Mouse (Mus musculus) neural tube, embryonic 11.5 days (tissue): Measurements from ENCODE around the gene BC049715. TPM values are rescaled to one million over a fixed set of nuclear protein-coding genes. Genes with fewer than 3 reads are reported as not detected.

Source experiments
- ATAC-seq: fragments of 200-750 bp; cut with Nextera tagmentation; 2 replicates; pipeline ENCODE4 v1.8.0; 2017; ENCODE audit warnings: moderate number of reproducible peaks, mild to moderate bottlenecking, moderate TSS enrichment, moderate library complexity; ENCODE audit not compliant: insufficient read depth, low FRiP score, low TSS enrichment
- DNase-seq: peaks from one replicate; pipeline ENCODE4 v3.0.0-alpha.2; 2015; ENCODE audit warnings: low spot score
- H3K27ac ChIP-seq: fragments of 300-500 bp; sonication (generic); 2 replicates; pipeline ENCODE4 v1.5.1; 2014; ENCODE audit warnings: low read depth, mild to moderate bottlenecking, low read length
- H3K27me3 ChIP-seq: fragments of 300-500 bp; sonication (generic); 2 replicates; pipeline ENCODE4 v1.6.1; 2014; ENCODE audit warnings: mild to moderate bottlenecking, low read length, mixed read lengths; ENCODE audit not compliant: control insufficient read depth, insufficient read depth
- H3K36me3 ChIP-seq: fragments of 300-500 bp; sonication (generic); 2 replicates; pipeline ENCODE4 v1.6.1; 2014; ENCODE audit warnings: mild to moderate bottlenecking, low read length, moderate library complexity, mixed read lengths; ENCODE audit not compliant: control insufficient read depth, insufficient read depth
- H3K4me1 ChIP-seq: fragments of 300-500 bp; sonication (generic); 2 replicates; pipeline ENCODE4 v1.6.1; 2014; ENCODE audit warnings: low read length, mixed read lengths; ENCODE audit not compliant: control insufficient read depth, insufficient read depth
- H3K4me2 ChIP-seq: fragments of 300-500 bp; sonication (generic); 2 replicates; pipeline ENCODE4 v1.6.1; 2014; ENCODE audit warnings: low read depth, mild to moderate bottlenecking, moderate library complexity
- H3K4me3 ChIP-seq: fragments of 300-500 bp; sonication (generic); 2 replicates; pipeline ENCODE4 v1.5.1; 2014; ENCODE audit warnings: low read depth, low read length
- H3K9ac ChIP-seq: fragments of 300-500 bp; sonication (generic); 2 replicates; pipeline ENCODE4 v1.6.1; 2014; ENCODE audit warnings: mild to moderate bottlenecking, low read length
- H3K9me3 ChIP-seq: fragments of 300-500 bp; sonication (generic); 2 replicates; pipeline ENCODE4 v1.6.1; 2016; ENCODE audit warnings: low read length; ENCODE audit not compliant: control insufficient read depth
- WGBS: fragments of 180-500 bp; shearing (Covaris S2); extraction: QIAGEN DNeasy Blood & Tissue Kit; methylation state at CpG from one replicate; pipeline ENCODE4 v1.1.7; 2014; 5-methylcytosine and 5-hydroxymethylcytosine counted together
- polyA plus RNA-seq: library from polyadenylated mRNA; unstranded; fragments of >200 nt; fragmentation: Nextera tagmentation; extraction: Ambion mirVana; gene quantifications from 2 replicates; pipeline ENCODE4 v1.2.1, GENCODE M21; 2014

The BC049715 gene
- polyA plus RNA-seq = 0.94 and 1.3 TPM in 2 replicates

DNA sequence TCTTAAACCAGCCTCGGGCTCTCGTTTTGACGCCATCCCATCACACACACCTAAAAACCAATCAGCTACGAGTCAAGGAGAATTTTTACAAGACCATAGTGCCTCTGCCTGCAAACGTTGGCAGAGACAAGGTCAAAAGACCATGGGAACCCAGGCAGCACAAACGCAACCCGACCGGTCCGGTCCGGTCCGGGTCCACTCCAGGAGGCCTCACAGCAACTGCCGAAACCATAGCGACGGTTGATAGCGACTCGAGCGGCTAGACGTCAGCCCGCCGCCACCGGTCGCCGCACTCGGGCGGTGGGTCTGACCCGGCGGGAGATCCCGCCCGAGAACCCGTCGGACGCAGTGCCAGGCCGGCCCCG, at the start of gene BC049715:
TSS of gene BC049715 (plus strand) at position 111 of the 365 bp plus-strand sequence.
- Histone ChIP-seq H3K27ac (peak within 1 kb of the TSS; percentile 40; the same call in 1 of the 2 replicates), H3K27me3 (no peaks in the 10 kb centered on the region), H3K9me3 (no peaks in the 10 kb centered on the region), H3K36me3 (peaks cover 6% of the 10 kb centered on the region; the same call in 1 of the 2 replicates), H3K4me3 (peak within 1 kb of the TSS; percentile 82), H3K4me1 (peaks cover 3% of the 10 kb centered on the region), H3K4me2 (peak within 1 kb of the TSS; percentile 56), H3K9ac (peak within 1 kb of the TSS; percentile 93)
- DNase-seq = no peak
- under 1% methylated on average over 34 of the region's 34 CpGs for WGBS
- no peak; the same call in 1 of the 2 replicates for ATAC-seq

DNA sequence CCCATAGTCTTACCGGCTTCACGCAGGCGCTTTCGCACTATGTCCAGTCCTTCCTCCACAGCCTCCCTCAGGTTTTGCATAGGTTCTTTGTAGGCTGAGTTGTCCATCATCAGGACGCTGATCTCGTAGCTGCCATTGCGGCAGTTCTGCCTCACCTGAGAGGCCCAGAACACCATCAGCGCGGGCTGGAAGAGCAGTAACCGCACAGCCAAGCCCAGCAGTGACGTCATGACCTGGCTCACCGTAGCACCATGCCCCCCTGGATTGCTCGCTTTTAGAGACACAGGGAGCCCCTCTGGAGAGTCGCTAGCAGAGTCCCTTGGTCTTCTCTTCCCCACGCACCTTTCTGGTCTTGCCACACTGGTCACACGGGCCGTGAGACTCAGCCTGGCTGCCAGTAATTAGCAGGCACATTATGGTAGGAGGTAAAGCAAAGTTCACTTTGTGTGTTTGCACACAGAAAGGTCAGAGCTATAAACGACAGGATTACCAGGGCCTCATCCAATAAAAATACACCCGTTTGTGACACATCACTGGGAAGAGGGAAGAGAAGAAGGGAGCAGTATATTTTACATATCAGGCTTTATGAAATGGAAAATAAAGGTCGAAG, 45.9 kb upstream of the BC049715 start, which contains the start of gene Gucy2c:
TSS of gene Gucy2c (minus strand) at position 389 of the 610 bp plus-strand sequence.
- H3K36me3 ChIP-seq = no peaks in the 10 kb centered on the region
- no peak for DNase-seq
- ATAC-seq = no peak
- no peak within 1 kb of the TSS for H3K9ac ChIP-seq
- no peak within 1 kb of the TSS for H3K27ac ChIP-seq
- H3K4me3 ChIP-seq = no peak within 1 kb of the TSS
- 81% methylated on average over 20 of the region's 20 CpGs for WGBS
- no peaks in the 10 kb centered on the region for H3K27me3 ChIP-seq
- no peaks in the 10 kb centered on the region for H3K9me3 ChIP-seq
- H3K4me2 ChIP-seq = no peak within 1 kb of the TSS
- H3K4me1 ChIP-seq = no peaks in the 10 kb centered on the region

DNA sequence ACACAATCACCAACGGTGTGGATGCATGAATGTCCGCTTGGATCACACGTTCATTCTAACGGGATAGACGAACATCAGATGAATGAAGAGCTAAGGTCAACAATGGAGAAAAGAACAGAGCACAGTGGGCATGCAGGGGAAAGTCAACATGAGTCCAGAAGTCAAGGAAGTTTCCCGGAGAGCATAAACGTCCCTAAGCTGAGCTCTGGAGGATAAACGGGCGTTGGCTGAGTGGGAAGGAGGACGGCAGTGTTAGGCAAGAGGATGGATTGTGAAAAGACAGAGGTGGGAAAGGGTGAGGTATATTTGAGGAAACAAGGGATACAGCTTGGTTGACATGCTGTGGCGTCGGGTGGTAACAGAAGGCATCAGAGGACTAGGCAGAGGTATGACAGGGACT, 45.3 kb upstream of the BC049715 start:
- Histone ChIP-seq H3K9ac (no peak overlapping the region), H3K4me1 (no peaks in the 10 kb centered on the region), H3K27ac (no peak overlapping the region), H3K4me3 (no peak overlapping the region), H3K27me3 (no peaks in the 10 kb centered on the region), H3K9me3 (no peaks in the 10 kb centered on the region), H3K36me3 (no peaks in the 10 kb centered on the region), H3K4me2 (no peak overlapping the region)
- DNase-seq (no peak), ATAC-seq (no peak)
- WGBS = 85% methylated on average over 12 of the region's 12 CpGs

DNA sequence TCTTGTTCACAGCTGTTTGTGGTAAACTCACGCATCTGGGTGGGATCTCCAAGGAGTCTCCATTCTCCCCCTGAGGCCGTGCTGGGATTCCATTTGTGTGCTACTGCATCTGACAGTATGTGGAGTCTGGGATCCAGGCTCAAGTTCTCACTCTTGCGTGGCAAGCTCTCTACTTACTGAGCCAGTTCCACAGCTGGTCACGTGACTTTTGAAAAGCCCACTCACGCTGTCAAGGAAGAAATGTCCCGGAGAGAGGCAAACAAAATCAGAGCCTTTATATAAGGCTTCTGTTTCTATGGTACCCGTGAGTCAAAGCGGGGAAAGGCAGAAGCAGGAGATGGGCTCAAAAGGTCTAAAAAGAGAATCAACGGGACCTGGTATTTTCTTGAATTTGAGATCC, 44.7 kb upstream of the BC049715 start:
- Histone ChIP-seq H3K9me3 (no peaks in the 10 kb centered on the region), H3K27ac (no peak overlapping the region), H3K4me3 (no peak overlapping the region), H3K9ac (no peak overlapping the region), H3K4me1 (no peaks in the 10 kb centered on the region), H3K4me2 (no peak overlapping the region), H3K27me3 (no peaks in the 10 kb centered on the region), H3K36me3 (no peaks in the 10 kb centered on the region)
- ATAC-seq = no peak
- no peak for DNase-seq
- 84% methylated on average over 9 of the region's 9 CpGs for WGBS

DNA sequence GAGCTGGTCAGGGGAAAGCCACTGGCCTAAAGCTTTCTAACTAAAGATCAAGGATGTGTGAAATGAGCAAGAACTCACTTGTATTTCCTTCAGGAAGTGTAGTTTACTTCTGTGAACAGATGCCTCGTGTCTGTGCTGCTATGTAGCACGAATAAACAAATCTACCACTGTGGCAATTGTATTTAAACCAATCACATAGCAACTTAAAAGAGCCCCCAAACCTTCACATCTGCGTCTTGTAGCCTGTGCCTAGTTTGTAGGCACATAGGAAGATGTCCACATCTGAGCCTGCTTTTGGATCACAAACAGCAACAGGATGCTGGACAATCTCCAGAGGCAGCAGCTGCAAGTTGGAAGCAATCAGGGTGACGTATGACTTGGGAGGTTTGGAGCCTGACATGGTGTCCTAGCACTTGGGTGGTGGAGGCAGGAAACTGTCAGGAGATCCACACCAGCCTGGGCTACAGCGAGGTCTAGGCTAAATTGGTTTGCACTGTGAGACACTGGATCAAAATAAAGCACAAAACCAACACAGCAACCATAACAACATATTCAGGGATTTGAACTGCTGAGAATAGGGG, 37.9 kb upstream of the BC049715 start:
- Histone ChIP-seq H3K27ac (no peak overlapping the region), H3K27me3 (no peaks in the 10 kb centered on the region), H3K4me2 (no peak overlapping the region), H3K36me3 (no peaks in the 10 kb centered on the region), H3K9ac (no peak overlapping the region), H3K4me1 (no peaks in the 10 kb centered on the region), H3K4me3 (no peak overlapping the region), H3K9me3 (no peaks in the 10 kb centered on the region)
- WGBS = 90% methylated on average over 5 of the region's 5 CpGs
- DNase-seq (no peak), ATAC-seq (no peak)

DNA sequence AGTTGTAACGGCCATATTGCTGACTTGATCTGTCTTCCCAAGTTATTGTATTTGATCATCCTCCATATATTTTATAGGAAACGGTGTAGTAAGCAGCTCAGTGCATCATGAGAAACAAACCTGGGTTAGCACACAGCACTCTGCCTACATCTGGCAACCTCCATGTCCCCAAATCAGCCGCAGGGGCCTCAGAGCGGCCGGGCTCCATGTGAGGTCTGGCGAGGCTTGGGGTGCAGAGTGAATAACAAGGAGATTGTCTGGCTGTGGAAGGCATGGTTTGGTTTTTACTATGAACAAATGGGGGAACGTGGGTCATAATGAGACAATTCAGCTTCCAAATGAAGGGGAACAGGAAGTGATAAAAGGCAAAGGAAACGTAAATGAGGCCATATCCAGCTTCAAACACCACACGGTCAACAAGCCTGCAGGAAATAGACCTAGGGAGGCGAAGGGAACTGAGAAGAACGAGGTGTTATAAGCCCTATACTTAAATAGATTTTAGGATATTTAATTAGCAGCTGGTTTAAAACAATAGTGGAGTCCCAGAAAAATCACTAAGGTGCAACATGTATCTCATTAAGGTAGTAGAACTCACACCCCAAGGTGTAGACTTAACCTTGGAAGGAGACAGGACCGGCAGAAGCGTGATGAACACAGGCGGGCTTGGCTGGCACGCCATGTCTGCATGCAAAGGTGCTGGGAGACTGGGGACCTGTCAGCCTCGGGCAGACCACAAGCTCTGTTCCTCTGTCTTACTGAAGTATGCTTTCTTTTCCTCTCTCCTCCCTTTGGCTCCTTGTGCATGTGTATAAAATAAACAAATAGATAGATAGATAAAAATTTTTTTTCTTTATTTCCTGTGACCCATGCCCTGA, 34.3 kb upstream of the BC049715 start:
- WGBS = 22% methylated on average over 16 of the region's 16 CpGs
- Histone ChIP-seq H3K9ac (no peak overlapping the region), H3K27me3 (no peaks in the 10 kb centered on the region), H3K4me2 (peak overlapping the region; percentile 63), H3K4me1 (no peaks in the 10 kb centered on the region), H3K36me3 (no peaks in the 10 kb centered on the region), H3K27ac (no peak overlapping the region), H3K9me3 (no peaks in the 10 kb centered on the region), H3K4me3 (0 out of 2 replicates have a peak overlapping the region, but pooled peaks have one; percentile 29)
- ATAC-seq (no peak), DNase-seq (no peak)

DNA sequence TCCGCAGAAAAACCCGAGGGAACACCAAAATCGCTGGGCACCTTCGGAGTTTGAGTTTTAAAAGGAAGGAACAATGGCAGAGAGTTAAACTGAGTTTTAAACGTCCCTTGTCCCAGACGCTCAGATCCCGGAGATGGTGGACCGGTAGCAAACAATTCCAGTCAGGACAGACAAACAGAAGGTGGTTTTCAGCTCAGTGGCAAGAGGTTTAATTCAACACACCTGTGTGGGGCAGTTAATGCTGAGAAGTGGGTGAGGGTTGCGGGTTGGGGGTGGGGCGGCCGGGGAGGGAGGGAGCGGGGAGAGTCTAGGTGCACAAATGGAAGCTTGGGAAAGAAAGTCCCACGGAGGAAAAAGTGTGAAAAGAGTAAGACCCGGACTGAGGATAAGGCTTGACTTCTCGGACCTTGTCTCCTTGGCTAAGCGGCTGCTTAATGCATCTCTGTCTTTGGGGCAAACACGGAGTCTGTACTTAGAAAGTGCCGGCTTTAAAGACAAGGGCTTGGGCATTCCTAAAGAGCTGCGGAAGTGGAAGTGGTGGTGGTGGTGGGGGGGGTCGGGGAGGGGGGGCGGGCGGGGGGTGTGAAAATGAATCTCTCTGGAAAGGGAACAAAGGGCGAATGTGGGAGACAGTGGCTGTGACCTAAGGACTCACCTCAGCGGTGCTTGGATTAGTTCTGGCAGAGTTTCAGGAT, 33.4 kb upstream of the BC049715 start:
- Histone ChIP-seq H3K9me3 (no peaks in the 10 kb centered on the region), H3K9ac (peak overlapping the region; percentile 40), H3K36me3 (no peaks in the 10 kb centered on the region), H3K27ac (no peak overlapping the region), H3K4me3 (peak overlapping the region; percentile 29), H3K4me1 (no peaks in the 10 kb centered on the region), H3K4me2 (peak overlapping the region; percentile 63), H3K27me3 (no peaks in the 10 kb centered on the region)
- DNase-seq (no peak), ATAC-seq (peak; percentile 47)
- WGBS = 2% methylated on average over 21 of the region's 24 CpGs

DNA sequence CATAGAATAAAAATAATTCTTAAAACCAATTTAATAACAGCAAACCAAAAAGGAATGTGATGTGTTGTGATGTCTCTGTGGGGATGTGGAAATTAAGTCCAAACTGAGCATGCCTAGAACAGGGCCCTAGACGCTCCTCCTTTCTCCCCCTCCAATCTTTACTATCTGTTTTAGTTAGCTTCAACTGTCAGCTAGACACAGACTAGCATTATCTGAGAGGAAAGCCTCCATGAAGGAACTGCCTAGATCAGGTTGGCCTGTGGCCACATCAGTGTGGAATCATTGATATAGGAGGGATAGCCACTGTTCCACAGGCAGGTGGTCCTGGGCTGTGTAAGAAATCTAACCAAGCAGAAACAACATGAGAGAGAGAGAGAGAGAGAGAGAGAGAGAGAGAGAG, 32.3 kb upstream of the BC049715 start:
- H3K36me3 ChIP-seq = no peaks in the 10 kb centered on the region
- 52% methylated on average over 1 of the region's 1 CpGs for WGBS

More for the DNA sequence above, 32.3 kb upstream of the BC049715 start:
- Histone ChIP-seq H3K4me1 (no peaks in the 10 kb centered on the region), H3K9ac (no peak overlapping the region), H3K9me3 (no peaks in the 10 kb centered on the region), H3K4me2 (no peak overlapping the region), H3K4me3 (no peak overlapping the region), H3K27me3 (no peaks in the 10 kb centered on the region), H3K27ac (no peak overlapping the region)
- ATAC-seq (no peak), DNase-seq (no peak)
